Mouse (Mus musculus) midbrain, postnatal 0 days (tissue): ENCODE measurements around the gene Cyren. TPM values are rescaled to one million over a fixed set of nuclear protein-coding genes. Genes with fewer than 3 reads are reported as not detected.

ENCODE experiments used
- ATAC-seq: fragments of 200-750 bp; cut with Nextera tagmentation; 2 replicates; pipeline ENCODE4 v1.8.0; 2017; ENCODE audit warnings: moderate number of reproducible peaks, mild to moderate bottlenecking, moderate TSS enrichment, moderate library complexity; ENCODE audit not compliant: low FRiP score
- DNase-seq: peaks from one replicate; pipeline ENCODE4 v3.0.0-alpha.2; 2015; ENCODE audit warnings: low spot score
- H3K27ac ChIP-seq: fragments of 300-500 bp; sonication (generic); 2 replicates; pipeline ENCODE4 v1.5.1; 2014; ENCODE audit warnings: low read depth, mild to moderate bottlenecking, low read length, mixed read lengths
- H3K27me3 ChIP-seq: fragments of 300-500 bp; sonication (generic); 2 replicates; pipeline ENCODE4 v1.6.1; 2014; ENCODE audit warnings: low read length, control low read depth, mixed read lengths; ENCODE audit not compliant: insufficient read depth
- H3K36me3 ChIP-seq: fragments of 300-500 bp; sonication (generic); 2 replicates; pipeline ENCODE4 v1.6.1; 2014; ENCODE audit warnings: low read length, control low read depth, mixed read lengths; ENCODE audit not compliant: insufficient read depth
- H3K4me1 ChIP-seq: fragments of 300-500 bp; sonication (generic); 2 replicates; pipeline ENCODE4 v1.6.1; 2014; ENCODE audit warnings: mild to moderate bottlenecking, control low read depth, antibody characterized with exemption, low read length, mixed read lengths; ENCODE audit not compliant: insufficient read depth
- H3K4me2 ChIP-seq: fragments of 300-500 bp; sonication (generic); 2 replicates; pipeline ENCODE4 v1.6.1; 2014; ENCODE audit warnings: low read depth, mild to moderate bottlenecking, low read length, mixed read lengths; ENCODE audit not compliant: poor library complexity, severe bottlenecking
- H3K4me3 ChIP-seq: fragments of 300-500 bp; sonication (generic); 2 replicates; pipeline ENCODE4 v1.5.1; 2014; ENCODE audit warnings: low read depth, mild to moderate bottlenecking, low read length, moderate library complexity
- H3K9ac ChIP-seq: fragments of 300-500 bp; sonication (generic); replicated peaks from 2 replicates; pipeline ENCODE4 v1.6.1; 2014; ENCODE audit warnings: mild to moderate bottlenecking, low read length, moderate library complexity, mixed read lengths; ENCODE audit not compliant: poor library complexity, severe bottlenecking
- H3K9me3 ChIP-seq: fragments of 300-500 bp; sonication (generic); 2 replicates; pipeline ENCODE4 v1.6.1; 2016; ENCODE audit warnings: low read length, control low read depth
- CTCF ChIP-seq: IDR thresholded peaks from 2 replicates; pipeline ENCODE4 v1.5.1; 2016; ENCODE audit warnings: antibody characterized with exemption, mild to moderate bottlenecking
- WGBS: fragments of 180-500 bp; shearing (Covaris S2); extraction: QIAGEN DNeasy Blood & Tissue Kit; methylation state at CpG from one replicate; pipeline ENCODE4 v1.1.7; 2014; 5-methylcytosine and 5-hydroxymethylcytosine counted together
- polyA plus RNA-seq: library from polyadenylated mRNA; unstranded; fragments of >200 nt; fragmentation: Nextera tagmentation; extraction: Ambion mirVana; gene quantifications from 2 replicates; pipeline ENCODE4 v1.2.1, GENCODE M21; 2015
- total RNA-seq: library from RNA; depleted of rRNA; stranded (reverse); fragments of >200 nt; gene quantifications from 2 replicates; pipeline ENCODE4 v1.2.3, GENCODE M21; 2014

The Cyren gene
- total and polyA plus RNA-seq, 2 experiments from 2014 or later = 4.9 to 6.0 TPM

DNA sequence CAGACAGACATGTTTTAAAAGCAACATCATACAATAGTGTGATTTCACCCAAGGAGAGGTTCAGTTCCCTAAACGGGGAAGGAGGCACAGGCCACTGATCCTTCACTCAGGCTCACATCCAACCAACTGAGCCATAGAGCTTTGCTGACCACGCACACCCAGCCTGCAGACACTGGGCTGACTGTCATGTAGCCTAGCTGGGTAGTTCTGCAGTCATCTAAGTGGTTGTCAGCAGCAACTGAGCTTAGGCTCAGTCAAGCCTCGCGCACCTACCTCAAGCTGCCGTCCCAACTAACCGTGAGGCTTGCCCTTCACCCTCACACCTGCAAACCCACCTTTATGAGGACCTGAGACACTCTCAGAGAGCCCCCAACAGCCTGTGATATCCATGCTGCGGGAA, 5.9 kb downstream of the Cyren start:
- no peak overlapping the region for H3K27ac ChIP-seq
- WGBS = 87% methylated on average over 7 of the region's 7 CpGs
- no peak overlapping the region for H3K9ac ChIP-seq
- TF ChIP-seq CTCF = no peak
- ATAC-seq = no peak
- H3K36me3 ChIP-seq = no peaks in the 10 kb centered on the region
- no peaks in the 10 kb centered on the region for H3K9me3 ChIP-seq
- H3K4me3 ChIP-seq = no peak overlapping the region
- H3K4me1 ChIP-seq = peaks cover 3% of the 10 kb centered on the region; the same call in 1 of the 2 replicates
- H3K4me2 ChIP-seq = no peak overlapping the region
- no peaks in the 10 kb centered on the region for H3K27me3 ChIP-seq
- DNase-seq = no peak

DNA sequence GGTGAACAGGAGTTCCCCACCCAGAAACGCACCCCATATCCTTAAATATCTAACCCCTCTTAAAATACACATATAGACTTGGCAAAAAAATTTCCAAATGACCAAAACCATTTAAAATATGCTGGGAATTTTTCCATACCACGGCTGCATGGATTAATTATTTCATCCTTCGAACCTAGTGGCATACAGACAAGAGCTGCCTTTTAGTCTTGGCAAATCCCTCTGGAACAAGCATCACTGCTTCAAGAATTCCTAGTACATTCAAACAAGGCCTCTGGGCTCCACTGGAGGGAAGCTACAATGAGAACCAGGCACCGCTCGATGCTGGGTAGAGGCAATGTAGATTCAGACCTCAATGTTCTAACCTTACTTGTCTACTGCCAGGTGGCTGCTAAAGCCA, 7.1 kb downstream of the Cyren start:
- no peak for DNase-seq
- WGBS = 73% methylated on average over 5 of the region's 5 CpGs
- no peaks in the 10 kb centered on the region for H3K9me3 ChIP-seq
- H3K4me1 ChIP-seq = no peaks in the 10 kb centered on the region
- no peak for TF ChIP-seq CTCF
- no peak overlapping the region for H3K27ac ChIP-seq
- no peaks in the 10 kb centered on the region for H3K36me3 ChIP-seq
- ATAC-seq = no peak
- no peak overlapping the region for H3K4me3 ChIP-seq
- H3K4me2 ChIP-seq = no peak overlapping the region
- H3K9ac ChIP-seq = no peak overlapping the region
- H3K27me3 ChIP-seq = no peaks in the 10 kb centered on the region

DNA sequence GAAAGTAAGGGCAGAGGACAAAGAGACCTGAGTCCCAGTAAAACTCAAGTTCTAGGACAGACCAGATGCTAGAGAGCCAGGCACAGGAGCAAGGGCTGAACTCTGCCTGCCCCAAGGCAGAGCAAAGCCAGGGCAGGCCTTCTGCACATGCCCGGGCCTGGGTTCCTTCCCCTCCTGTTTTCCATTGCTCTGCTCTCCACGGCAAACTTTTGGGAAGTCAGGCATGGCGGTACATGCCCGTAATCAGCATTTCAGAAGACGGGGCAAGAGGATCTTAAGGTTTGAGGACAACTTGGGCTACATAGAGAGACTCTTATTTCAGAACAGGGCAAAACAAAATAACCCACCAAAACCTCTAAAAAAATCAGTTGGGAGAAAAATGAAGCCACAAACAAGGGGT, 7.7 kb downstream of the Cyren start:
- no peak for TF ChIP-seq CTCF
- Histone ChIP-seq H3K4me1 (no peaks in the 10 kb centered on the region), H3K4me3 (no peak overlapping the region), H3K27ac (no peak overlapping the region), H3K9me3 (no peaks in the 10 kb centered on the region), H3K4me2 (no peak overlapping the region), H3K36me3 (no peaks in the 10 kb centered on the region), H3K27me3 (no peaks in the 10 kb centered on the region), H3K9ac (no peak overlapping the region)
- ATAC-seq (no peak), DNase-seq (no peak)
- 85% methylated on average over 5 of the region's 5 CpGs for WGBS

DNA sequence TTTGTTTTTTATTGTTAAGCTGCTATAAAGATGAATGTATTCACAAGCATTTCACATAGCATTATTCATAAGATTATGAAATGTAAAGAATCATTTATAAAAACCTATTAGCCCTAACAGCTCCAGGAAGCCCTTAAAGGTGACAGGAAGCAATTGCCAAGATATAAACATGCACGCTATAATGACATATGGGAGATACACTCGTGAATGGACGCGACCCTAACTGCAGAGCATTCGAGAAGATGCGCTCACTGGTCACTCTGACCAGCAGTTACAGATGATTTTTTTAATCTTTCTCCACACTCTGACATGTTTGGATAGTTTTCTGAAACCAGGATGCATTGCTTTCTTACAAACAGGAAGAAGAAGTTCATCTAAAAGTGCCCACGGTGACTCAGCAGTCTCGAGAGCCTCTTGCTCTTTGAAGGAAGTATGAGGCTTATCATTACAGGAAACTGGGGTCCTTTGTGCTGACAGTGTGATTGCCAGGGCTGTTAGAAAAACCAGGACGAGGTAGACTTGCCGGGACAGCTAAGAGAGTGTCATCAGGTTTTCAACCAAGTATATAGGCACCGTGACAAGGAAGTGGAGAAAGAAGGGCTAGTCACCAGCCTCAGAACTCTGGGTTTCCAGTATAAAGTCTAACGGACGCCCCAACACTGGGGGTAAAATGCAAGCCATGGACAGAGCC, 8.5 kb downstream of the Cyren start:
- Histone ChIP-seq H3K4me3 (no peak overlapping the region), H3K9me3 (no peaks in the 10 kb centered on the region), H3K27ac (no peak overlapping the region), H3K27me3 (no peaks in the 10 kb centered on the region), H3K4me1 (no peaks in the 10 kb centered on the region), H3K4me2 (no peak overlapping the region), H3K36me3 (no peaks in the 10 kb centered on the region), H3K9ac (no peak overlapping the region)
- DNase-seq (no peak), ATAC-seq (no peak)
- TF ChIP-seq CTCF = no peak
- 84% methylated on average over 13 of the region's 13 CpGs for WGBS

DNA sequence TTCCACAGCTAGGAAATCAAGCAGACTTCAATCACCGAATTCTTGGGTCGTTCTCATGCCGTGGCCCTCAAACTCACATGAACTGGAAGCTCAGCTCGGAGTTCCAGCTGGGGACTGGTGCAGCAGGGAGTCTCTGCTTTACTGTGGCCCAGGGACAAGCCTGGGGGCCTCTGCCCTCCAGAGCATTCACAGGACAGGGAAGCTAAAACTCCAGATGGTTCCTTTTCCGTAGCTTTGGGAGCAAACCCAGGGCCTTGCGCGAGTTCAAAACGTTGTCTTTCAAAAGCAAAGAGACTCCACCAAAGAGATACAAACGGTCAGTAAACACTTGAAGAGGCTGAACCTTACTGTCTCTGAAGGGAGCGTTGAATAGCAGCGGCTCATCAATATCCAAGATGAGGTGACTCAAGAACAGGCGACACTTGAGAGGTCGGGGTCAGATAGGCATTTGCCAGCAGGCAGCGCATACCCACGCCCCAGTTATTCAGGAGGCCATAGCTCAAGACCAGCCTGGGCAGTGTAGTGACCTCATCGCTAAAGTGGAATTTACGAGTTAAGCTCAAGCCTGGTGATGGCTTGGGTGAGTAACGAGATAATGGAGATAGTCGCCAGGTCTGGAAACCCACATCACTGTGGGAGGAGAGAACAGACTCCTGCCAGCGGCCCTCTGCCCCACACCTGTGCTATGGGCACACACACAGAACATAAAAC, 9.2 kb downstream of the Cyren start:
- no peaks in the 10 kb centered on the region for H3K4me1 ChIP-seq
- no peak for DNase-seq
- no peaks in the 10 kb centered on the region for H3K9me3 ChIP-seq
- no peaks in the 10 kb centered on the region for H3K27me3 ChIP-seq
- no peak overlapping the region for H3K27ac ChIP-seq
- no peak overlapping the region for H3K9ac ChIP-seq
- no peak for TF ChIP-seq CTCF
- no peak overlapping the region for H3K4me2 ChIP-seq
- no peak for ATAC-seq
- 86% methylated on average over 20 of the region's 20 CpGs for WGBS
- H3K4me3 ChIP-seq = no peak overlapping the region
- H3K36me3 ChIP-seq = no peaks in the 10 kb centered on the region

DNA sequence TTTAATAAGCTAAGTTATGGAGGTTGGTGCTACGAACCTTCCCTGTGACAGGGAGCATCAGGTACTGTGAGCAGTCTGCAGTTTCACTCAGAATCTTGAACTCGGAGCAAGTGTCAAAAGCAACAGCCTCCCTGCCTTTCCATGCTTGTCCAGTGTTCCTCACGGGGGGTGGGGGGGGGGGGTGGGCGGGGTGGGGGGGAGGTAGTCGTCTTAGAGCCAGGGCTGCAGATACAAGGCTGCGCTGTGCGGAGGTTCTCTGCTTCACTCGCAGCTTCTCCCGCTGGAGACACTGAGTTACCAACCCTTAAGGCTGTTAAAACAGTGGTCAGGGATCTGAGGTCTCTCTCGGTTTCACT, 9.9 kb downstream of the Cyren start:
- Histone ChIP-seq H3K4me2 (no peak overlapping the region), H3K4me3 (no peak overlapping the region), H3K27me3 (no peaks in the 10 kb centered on the region), H3K9ac (no peak overlapping the region), H3K36me3 (no peaks in the 10 kb centered on the region), H3K4me1 (no peaks in the 10 kb centered on the region), H3K27ac (no peak overlapping the region), H3K9me3 (no peaks in the 10 kb centered on the region)
- DNase-seq = no peak
- TF ChIP-seq CTCF = no peak
- 74% methylated on average over 10 of the region's 10 CpGs for WGBS
- no peak for ATAC-seq
